Mouse (Mus musculus) hindbrain, embryonic 12.5 days (tissue): Measurements from ENCODE around the gene 1700029F12Rik. TPM values are rescaled to one million over a fixed set of nuclear protein-coding genes. Genes with fewer than 3 reads are reported as not detected.

Source experiments
- ATAC-seq: fragments of 200-750 bp; cut with Nextera tagmentation; 2 replicates; pipeline ENCODE4 v1.8.0; 2017; ENCODE audit warnings: moderate TSS enrichment; ENCODE audit not compliant: low FRiP score
- H3K27ac ChIP-seq: fragments of 300-500 bp; sonication (generic); 2 replicates; pipeline ENCODE4 v1.5.1; 2016; ENCODE audit warnings: mild to moderate bottlenecking
- H3K27me3 ChIP-seq: fragments of 300-500 bp; sonication (generic); 2 replicates; pipeline ENCODE4 v1.6.1; 2016; ENCODE audit warnings: mild to moderate bottlenecking
- H3K36me3 ChIP-seq: fragments of 300-500 bp; sonication (generic); 2 replicates; pipeline ENCODE4 v1.6.1; 2016; ENCODE audit warnings: mild to moderate bottlenecking
- H3K4me1 ChIP-seq: fragments of 300-500 bp; sonication (generic); 2 replicates; pipeline ENCODE4 v1.6.1; 2016
- H3K4me2 ChIP-seq: fragments of 300-500 bp; sonication (generic); replicated peaks from 2 replicates; pipeline ENCODE4 v1.6.1; 2016; ENCODE audit warnings: mild to moderate bottlenecking
- H3K4me3 ChIP-seq: fragments of 300-500 bp; sonication (generic); 2 replicates; pipeline ENCODE4 v1.5.1; 2016; ENCODE audit warnings: mild to moderate bottlenecking
- H3K9ac ChIP-seq: fragments of 300-500 bp; sonication (generic); 2 replicates; pipeline ENCODE4 v1.6.1; 2016; ENCODE audit warnings: mild to moderate bottlenecking, moderate library complexity
- H3K9me3 ChIP-seq: fragments of 300-500 bp; sonication (generic); replicated peaks from 2 replicates; pipeline ENCODE4 v1.6.1; 2016; ENCODE audit warnings: mild to moderate bottlenecking
- WGBS: fragments of 180-500 bp; shearing (Covaris S2); methylation state at CpG from one replicate; pipeline ENCODE4 v1.1.7; 2016; 5-methylcytosine and 5-hydroxymethylcytosine counted together
- polyA plus RNA-seq: library from polyadenylated mRNA; unstranded; fragments of >200 nt; fragmentation: Nextera tagmentation; extraction: Ambion mirVana; gene quantifications from 2 replicates; pipeline ENCODE4 v1.2.1, GENCODE M21; 2016

1700029F12Rik gene
- polyA plus RNA-seq, 1 experiment from 2014 or later = not detected

DNA sequence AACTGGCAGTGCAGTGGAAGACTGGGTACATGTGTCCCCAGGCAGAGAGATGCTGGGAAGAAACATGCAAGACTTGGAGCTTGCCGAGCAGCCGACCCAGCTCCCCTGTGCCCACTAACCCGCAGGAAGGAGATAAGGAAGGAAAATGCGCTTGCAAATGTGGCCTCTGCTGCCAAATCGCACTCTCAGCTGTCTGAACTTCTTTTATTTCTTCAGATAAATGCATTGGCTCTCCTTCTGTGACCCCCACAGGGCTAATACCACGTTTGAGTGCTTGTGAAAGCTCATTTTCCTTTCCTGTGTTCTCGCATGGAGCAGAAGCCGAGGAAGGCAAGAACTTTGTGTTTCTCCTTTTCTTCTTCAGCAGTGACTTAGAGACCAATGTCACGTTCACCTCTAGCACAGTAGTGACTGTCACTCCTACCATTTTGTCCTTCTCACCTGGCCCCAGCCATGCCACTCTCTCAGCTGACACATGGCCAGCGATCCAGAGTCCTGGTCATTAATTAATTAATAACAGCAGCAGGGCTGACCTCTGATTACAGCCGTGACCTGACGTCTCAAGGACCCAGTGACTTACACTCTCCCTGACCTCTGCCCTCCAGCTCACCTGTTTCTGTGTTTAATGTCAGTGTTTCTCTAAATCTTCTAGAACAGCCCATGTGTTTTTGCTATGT is 48.4 kb downstream of the 1700029F12Rik start:
- 63% methylated on average over 12 of the region's 12 CpGs for WGBS

DNA sequence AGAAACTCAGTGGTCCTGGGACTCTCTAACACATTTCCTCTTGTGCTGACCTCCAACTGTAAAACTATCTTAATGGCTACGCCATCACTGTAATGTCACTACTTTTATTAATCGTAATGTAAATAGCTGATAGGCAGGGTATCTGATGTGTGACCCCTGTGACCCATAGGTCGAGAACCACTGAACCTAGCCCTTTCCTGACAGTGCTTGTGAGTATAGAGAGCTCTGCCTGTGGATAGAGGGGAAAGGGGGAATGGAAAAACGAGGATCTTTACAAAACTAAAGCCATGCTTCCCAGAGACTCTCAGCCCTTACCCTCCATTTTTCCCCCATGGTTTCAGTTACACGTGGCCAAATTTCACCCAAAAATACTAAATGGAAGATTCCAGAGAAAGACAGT is 49.5 kb downstream of the 1700029F12Rik start:
- H3K36me3 ChIP-seq = no peaks in the 10 kb centered on the region
- no peak overlapping the region for H3K9ac ChIP-seq
- 0 out of 2 replicates have a peak, but pooled peaks cover 3% of the 10 kb centered on the region for H3K4me1 ChIP-seq
- no peak for ATAC-seq
- H3K4me2 ChIP-seq = no peak overlapping the region
- H3K9me3 ChIP-seq = no peaks in the 10 kb centered on the region
- H3K27ac ChIP-seq = no peak overlapping the region
- H3K27me3 ChIP-seq = no peaks in the 10 kb centered on the region
- 79% methylated on average over 5 of the region's 5 CpGs for WGBS
- H3K4me3 ChIP-seq = no peak overlapping the region

More for the DNA sequence above, 48.4 kb downstream of the 1700029F12Rik start:
- Histone ChIP-seq H3K4me2 (no peak overlapping the region), H3K4me1 (0 out of 2 replicates have a peak, but pooled peaks cover 3% of the 10 kb centered on the region), H3K4me3 (no peak overlapping the region), H3K36me3 (no peaks in the 10 kb centered on the region), H3K27ac (no peak overlapping the region), H3K9me3 (no peaks in the 10 kb centered on the region), H3K9ac (no peak overlapping the region), H3K27me3 (no peaks in the 10 kb centered on the region)
- ATAC-seq = no peak

DNA sequence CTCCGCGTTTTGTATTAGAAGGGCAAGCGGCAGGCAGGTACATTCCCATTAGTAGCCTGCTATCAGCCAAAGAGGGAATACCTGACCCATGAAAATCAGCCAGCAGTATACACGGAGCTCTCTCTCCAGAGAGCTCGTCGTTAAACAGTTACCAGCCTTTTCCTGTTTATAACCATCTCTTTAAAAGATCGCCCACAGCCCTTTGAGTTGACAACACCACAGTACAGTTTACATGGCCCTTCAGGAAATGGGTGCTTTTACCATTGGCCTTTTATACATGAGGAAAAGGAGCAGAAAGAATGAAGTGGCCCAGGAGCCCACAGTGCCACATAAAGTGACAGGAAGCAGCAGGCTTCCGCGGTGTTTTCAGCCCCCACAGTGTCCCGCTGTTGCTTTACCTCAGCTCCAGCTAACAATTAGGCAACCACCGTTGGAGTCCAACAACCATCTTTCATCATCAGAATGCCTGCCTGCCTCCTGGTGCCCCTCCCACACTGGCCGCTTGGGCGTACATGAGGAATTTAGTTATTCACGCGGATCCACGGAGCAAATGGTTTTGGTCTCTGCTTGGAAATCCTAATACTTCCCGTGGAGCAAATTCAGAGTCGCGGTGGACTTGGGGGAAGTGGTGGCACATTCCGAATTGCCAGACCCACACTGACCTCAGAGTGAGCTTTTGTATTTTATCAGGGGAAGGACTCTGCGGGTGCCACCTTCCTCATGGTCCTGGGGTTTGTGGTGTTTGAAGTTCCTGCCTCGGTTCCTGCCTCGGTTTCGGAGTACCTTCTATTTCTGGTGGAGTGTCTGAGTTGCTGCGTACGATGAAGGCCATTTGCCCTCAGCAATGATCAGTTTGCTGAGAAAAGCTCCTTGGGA is 50.7 kb downstream of the 1700029F12Rik start:
- H3K4me1 ChIP-seq = 0 out of 2 replicates have a peak, but pooled peaks cover 3% of the 10 kb centered on the region
- WGBS = 56% methylated on average over 26 of the region's 26 CpGs
- no peaks in the 10 kb centered on the region for H3K27me3 ChIP-seq
- no peaks in the 10 kb centered on the region for H3K36me3 ChIP-seq
- no peak overlapping the region for H3K4me3 ChIP-seq
- H3K4me2 ChIP-seq = peak overlapping the region; percentile 29; the same call in 1 of the 2 replicates
- H3K27ac ChIP-seq = no peak overlapping the region
- no peak for ATAC-seq
- H3K9ac ChIP-seq = no peak overlapping the region
- H3K9me3 ChIP-seq = no peaks in the 10 kb centered on the region

DNA sequence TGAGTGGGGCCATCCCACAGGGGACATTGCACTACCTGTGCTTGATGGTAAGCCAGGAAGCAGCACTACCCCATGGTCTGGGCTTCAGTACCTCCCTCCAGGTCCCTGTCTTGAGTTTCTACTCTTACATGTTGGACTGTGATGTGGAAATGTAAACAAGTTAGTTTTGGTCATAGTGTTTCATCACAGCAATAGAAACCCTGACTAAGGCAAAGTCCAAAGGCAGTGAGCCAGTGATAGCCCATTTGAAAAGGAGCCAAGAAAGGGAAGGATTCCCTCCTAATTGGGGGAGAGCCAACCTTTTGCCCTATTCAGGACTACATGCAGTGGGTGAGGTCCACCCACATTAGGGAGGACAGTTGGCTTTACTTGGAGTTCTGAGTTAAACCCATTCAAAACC is 53.6 kb downstream of the 1700029F12Rik start:
- H3K4me1 ChIP-seq = 0 out of 2 replicates have a peak, but pooled peaks cover 3% of the 10 kb centered on the region
- no peak overlapping the region for H3K9ac ChIP-seq
- no peak overlapping the region for H3K4me3 ChIP-seq
- H3K36me3 ChIP-seq = no peaks in the 10 kb centered on the region
- no peaks in the 10 kb centered on the region for H3K27me3 ChIP-seq
- no peak overlapping the region for H3K27ac ChIP-seq
- H3K4me2 ChIP-seq = no peak overlapping the region
- H3K9me3 ChIP-seq = no peaks in the 10 kb centered on the region
- ATAC-seq = no peak

DNA sequence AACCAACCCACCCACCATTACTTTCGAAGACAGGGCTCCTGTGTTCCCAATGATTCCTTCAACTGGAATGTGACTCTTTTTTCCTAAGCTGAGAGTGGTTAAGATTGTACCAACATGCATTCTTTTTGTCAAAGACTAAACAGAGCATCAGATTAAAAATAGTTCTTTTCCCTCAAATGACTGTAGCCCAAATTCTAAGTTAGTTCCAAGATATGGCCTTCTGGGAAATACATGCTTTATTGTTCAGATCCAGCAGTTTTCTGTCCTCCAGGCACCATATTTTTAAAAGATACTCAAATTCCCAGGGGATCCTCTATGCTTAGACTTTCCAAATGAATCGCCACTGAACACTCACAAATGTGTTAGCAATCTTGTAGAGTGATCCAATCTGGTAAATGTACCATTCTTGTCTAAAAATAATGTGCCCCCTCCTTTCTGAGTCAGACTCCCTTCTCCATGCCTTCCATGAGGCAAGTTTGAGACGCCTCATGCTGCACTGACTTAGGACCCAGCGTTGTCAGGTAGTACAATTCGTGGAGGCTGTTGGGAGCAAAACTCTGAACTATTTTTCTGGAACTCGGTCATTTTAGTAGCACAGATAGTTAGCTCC is 57.1 kb downstream of the 1700029F12Rik start:
- no peak overlapping the region for H3K4me2 ChIP-seq
- WGBS = 91% methylated on average over 6 of the region's 6 CpGs
- no peak overlapping the region for H3K4me3 ChIP-seq
- no peak for ATAC-seq
- no peak overlapping the region for H3K27ac ChIP-seq
- no peaks in the 10 kb centered on the region for H3K4me1 ChIP-seq
- no peak overlapping the region for H3K9ac ChIP-seq
- no peaks in the 10 kb centered on the region for H3K36me3 ChIP-seq
- no peaks in the 10 kb centered on the region for H3K27me3 ChIP-seq
- no peaks in the 10 kb centered on the region for H3K9me3 ChIP-seq

DNA sequence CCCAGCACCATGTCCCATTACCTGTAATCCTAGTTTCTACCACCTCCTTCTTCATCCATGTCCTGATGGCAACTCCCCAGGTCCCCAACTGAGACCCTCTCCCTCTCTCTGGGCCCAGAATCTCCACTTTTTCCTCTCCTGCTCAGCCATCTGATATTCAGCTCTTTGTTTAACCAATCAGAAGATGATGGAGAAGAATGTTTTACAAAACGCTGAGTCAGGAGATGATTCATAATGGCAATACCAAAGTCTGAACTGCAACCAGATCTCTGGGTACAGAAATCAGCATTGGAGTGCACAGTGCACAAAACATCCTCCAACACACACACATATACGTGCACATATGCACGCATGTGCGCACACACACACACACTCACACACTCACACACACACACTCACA is 60.8 kb downstream of the 1700029F12Rik start:
- H3K4me3 ChIP-seq = no peak overlapping the region
- H3K27me3 ChIP-seq = no peaks in the 10 kb centered on the region
- no peaks in the 10 kb centered on the region for H3K36me3 ChIP-seq
- H3K9me3 ChIP-seq = no peaks in the 10 kb centered on the region
- no peak for ATAC-seq
- no peak overlapping the region for H3K9ac ChIP-seq
- no peaks in the 10 kb centered on the region for H3K4me1 ChIP-seq
- 93% methylated on average over 4 of the region's 4 CpGs for WGBS
- H3K4me2 ChIP-seq = no peak overlapping the region
- no peak overlapping the region for H3K27ac ChIP-seq

Other genes starting within 250 kb of the 1700029F12Rik start
- 0.34 and 0.40 TPM in 2 replicates for gene Gcnt4, start 109.7 kb downstream of the 1700029F12Rik start, polyA plus RNA-seq
- gene Fam169a, start 32.9 kb upstream of the 1700029F12Rik start, polyA plus RNA-seq = 14.8 and 14.9 TPM in 2 replicates
- gene Gm6169, start 64.9 kb upstream of the 1700029F12Rik start, polyA plus RNA-seq = 0.40 and 1.4 TPM in 2 replicates
- gene Gfm2, start 103.6 kb upstream of the 1700029F12Rik start, polyA plus RNA-seq = 36.4 and 37.6 TPM in 2 replicates
- 52.6 and 58.9 TPM in 2 replicates for gene Nsa2, start 103.6 kb upstream of the 1700029F12Rik start, polyA plus RNA-seq
- gene Hexb, start 164.0 kb upstream of the 1700029F12Rik start, polyA plus RNA-seq = 25.8 and 29.3 TPM in 2 replicates
- 28.8 and 29.1 TPM in 2 replicates for gene Enc1, start 206.7 kb upstream of the 1700029F12Rik start, polyA plus RNA-seq